Mouse (Mus musculus) kidney, adult 2 months (tissue): ENCODE measurements around the gene Higd1b. TPM values are rescaled to one million over a fixed set of nuclear protein-coding genes. Genes with fewer than 3 reads are reported as not detected.

Experiments
- DNase-seq: peaks from one replicate; pipeline ENCODE4 v3.0.0; 2021
- H3K27ac ChIP-seq: fragments of 200-500 bp; 2 replicates; pipeline ENCODE4 v1.5.1; 2012; ENCODE audit warnings: low read depth, low read length, control low read depth, inconsistent platforms; ENCODE audit not compliant: insufficient read depth
- H3K27me3 ChIP-seq: fragments of 200-500 bp; replicated peaks from 2 replicates; pipeline ENCODE4 v1.6.1; 2012; ENCODE audit warnings: mild to moderate bottlenecking, moderate library complexity, low read length, inconsistent platforms; ENCODE audit not compliant: control insufficient read depth, insufficient read depth
- H3K36me3 ChIP-seq: fragments of 200-500 bp; 2 replicates; pipeline ENCODE4 v1.6.1; 2012; ENCODE audit warnings: mild to moderate bottlenecking, moderate library complexity, low read length, inconsistent platforms; ENCODE audit not compliant: control insufficient read depth, insufficient read depth
- H3K4me1 ChIP-seq: fragments of 200-500 bp; 2 replicates; pipeline ENCODE4 v1.6.1; 2011; ENCODE audit warnings: low read length; ENCODE audit not compliant: control insufficient read depth, insufficient read depth
- H3K4me3 ChIP-seq: fragments of 200-500 bp; 2 replicates; pipeline ENCODE4 v1.5.1; 2011; ENCODE audit warnings: mild to moderate bottlenecking, low read depth, low read length, control low read depth; ENCODE audit not compliant: insufficient read depth
- CTCF ChIP-seq: fragments of 200-500 bp; conservative IDR thresholded peaks from 2 replicates; pipeline ENCODE4 v1.5.1; 2011; ENCODE audit warnings: low read depth, mild to moderate bottlenecking, control low read depth, low read length, moderate library complexity, mixed read lengths; ENCODE audit not compliant: insufficient read depth, insufficient read length
- POLR2A ChIP-seq: fragments of 200-500 bp; IDR thresholded peaks from one replicate; pipeline ENCODE4 v1.6.1; 2011; ENCODE audit warnings: low read depth, low read length, control low read depth
- WGBS: fragments of 180-500 bp; shearing (Covaris S2); methylation state at CpG from one replicate; pipeline ENCODE4 v1.1.7; 2018; 5-methylcytosine and 5-hydroxymethylcytosine counted together
- polyA plus RNA-seq: library from polyadenylated mRNA; depleted of rRNA; stranded (reverse); fragments of >200 nt; gene quantifications from 2 replicates; pipeline ENCODE4 v1.2.3, GENCODE M21; 2012

The Higd1b gene
- polyA plus RNA-seq, 1 experiment, result 4.1 TPM

GRCm38 (mm10) chr11:102814881-102815280 is 20.8 kb upstream of the Higd1b start:
- peaks cover 15% of the 10 kb centered on the region for H3K27me3 ChIP-seq
- no peak overlapping the region for H3K27ac ChIP-seq
- no peaks in the 10 kb centered on the region for H3K36me3 ChIP-seq
- TF ChIP-seq POLR2A, result no peak
- no peak for TF ChIP-seq CTCF
- no peak for DNase-seq
- H3K4me1 ChIP-seq, result peaks cover 2% of the 10 kb centered on the region; the same call in 1 of the 2 replicates
- H3K4me3 ChIP-seq, result no peak overlapping the region

DNA sequence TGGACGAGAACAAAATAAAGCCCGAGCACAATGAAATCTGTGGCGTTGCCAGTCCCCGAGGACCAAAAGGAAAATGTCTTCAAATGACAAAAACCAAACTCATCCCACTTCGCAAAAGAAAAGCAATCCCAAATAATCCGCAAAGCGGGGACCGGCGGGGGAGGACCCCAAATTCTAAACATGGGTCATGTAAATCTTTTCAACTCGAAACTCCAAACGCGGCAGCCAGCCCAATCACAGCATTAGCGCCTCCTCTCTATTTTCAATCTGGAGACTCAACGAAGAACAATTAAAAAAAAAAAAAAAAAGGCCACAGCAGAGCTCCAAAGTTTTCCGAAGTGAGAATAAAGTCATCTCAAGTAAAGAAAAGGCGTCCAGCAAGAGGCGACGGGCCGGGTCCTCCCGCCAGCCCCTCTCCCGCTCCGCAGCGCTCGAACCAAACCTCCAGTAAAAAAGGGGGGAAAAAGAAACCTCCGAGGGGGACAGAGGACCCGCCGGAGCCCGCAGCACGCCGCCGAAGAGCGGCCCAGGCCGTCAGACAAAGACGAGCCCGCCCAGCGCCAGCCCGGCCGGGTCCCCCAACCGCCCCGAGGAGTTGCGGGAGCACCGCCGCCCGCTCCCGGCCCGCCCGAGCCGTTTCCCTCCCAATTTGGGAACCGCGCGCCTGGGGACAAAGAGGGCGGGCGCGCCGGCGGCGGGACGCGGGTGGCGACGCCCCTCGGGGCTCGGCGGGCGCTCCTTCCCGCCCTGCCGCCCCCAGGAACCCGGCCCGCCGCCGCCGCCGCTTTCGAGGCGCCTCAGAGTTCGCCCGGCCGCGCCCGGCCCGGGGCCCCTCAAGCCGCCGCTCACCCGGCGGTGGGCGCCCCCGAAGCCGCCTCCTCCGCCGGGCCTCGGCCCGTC is 17.3 kb upstream of the Higd1b start:
- DNase-seq, result peak; percentile 29
- WGBS, result 5% methylated on average over 82 of the region's 92 CpGs
- H3K27me3 ChIP-seq, result peaks cover 15% of the 10 kb centered on the region
- no peak for TF ChIP-seq CTCF
- TF ChIP-seq POLR2A, result no peak
- peak overlapping the region; percentile 73 for H3K4me3 ChIP-seq
- H3K4me1 ChIP-seq, result peaks cover 2% of the 10 kb centered on the region; the same call in 1 of the 2 replicates
- H3K27ac ChIP-seq, result no peak overlapping the region; the same call in 1 of the 2 replicates
- no peaks in the 10 kb centered on the region for H3K36me3 ChIP-seq

GRCm38 (mm10) chr11:102819021-102819782 is 16.4 kb upstream of the Higd1b start, which contains the start of gene Gjc1:
Gene Gjc1 (minus strand): TSS chr11:102819700.
- Histone ChIP-seq H3K27me3 (peaks cover 15% of the 10 kb centered on the region), H3K4me1 (peaks cover 2% of the 10 kb centered on the region; the same call in 1 of the 2 replicates), H3K4me3 (peak within 1 kb of the TSS; percentile 73), H3K27ac (peak within 1 kb of the TSS; percentile 37), H3K36me3 (no peaks in the 10 kb centered on the region)
- TF ChIP-seq POLR2A, result no peak
- under 1% methylated on average over 94 of the region's 97 CpGs for WGBS
- DNase-seq, result peak; percentile 56

DNA sequence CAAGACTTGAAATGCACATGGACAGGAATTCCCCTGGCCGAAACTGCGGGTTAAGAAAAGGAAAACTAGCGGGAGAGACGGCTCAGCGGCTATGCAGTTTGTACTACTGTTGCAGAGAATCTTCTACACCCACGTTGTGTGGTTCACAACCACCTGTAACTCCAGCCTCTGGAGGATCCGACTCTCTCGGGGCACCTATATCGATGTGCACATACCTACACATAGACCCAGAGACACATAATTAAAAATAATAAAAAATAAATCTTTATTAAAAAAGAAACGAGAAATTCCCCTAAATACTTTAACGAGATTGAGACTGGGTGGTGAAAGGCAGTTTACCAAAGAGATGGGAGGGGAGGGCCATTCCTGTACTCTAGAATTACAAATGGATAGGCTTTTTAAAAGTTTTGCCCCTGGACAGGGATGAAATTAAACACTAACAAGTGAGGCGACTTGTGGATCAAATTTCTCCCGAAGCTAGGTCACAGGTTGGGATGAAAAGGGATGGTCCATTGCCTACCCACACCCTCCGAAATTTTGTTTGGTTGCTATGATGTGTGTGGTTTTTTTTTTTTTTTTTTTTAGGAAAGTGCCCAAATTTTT is 15.8 kb upstream of the Higd1b start:
- WGBS, result 16% methylated on average over 14 of the region's 14 CpGs
- no peak for TF ChIP-seq CTCF
- TF ChIP-seq POLR2A, result no peak
- no peak for DNase-seq
- Histone ChIP-seq H3K36me3 (no peaks in the 10 kb centered on the region), H3K27me3 (peaks cover 15% of the 10 kb centered on the region), H3K27ac (no peak overlapping the region), H3K4me3 (peak overlapping the region; percentile 73), H3K4me1 (peaks cover 2% of the 10 kb centered on the region; the same call in 1 of the 2 replicates)

DNA sequence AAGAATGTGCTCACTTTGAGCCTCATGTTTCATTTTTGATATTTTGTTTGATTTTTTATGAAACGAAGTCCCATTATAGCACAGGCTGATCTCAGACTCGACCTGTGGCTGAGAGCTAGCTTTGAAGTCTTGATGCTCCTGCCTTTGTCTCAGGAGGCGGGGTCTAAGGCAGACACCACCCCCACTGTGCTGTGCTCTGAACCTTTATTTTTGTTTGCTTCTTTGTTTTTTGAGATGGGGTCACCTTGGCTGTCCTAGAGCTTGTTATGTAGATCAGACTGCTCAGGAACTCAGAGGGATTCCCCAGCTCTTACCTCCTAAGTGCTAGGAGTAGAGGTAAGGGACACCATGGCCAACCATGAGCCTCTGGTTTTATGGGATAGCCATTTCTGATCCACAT is 15.2 kb upstream of the Higd1b start:
- Histone ChIP-seq H3K27me3 (peaks cover 15% of the 10 kb centered on the region), H3K4me1 (peaks cover 2% of the 10 kb centered on the region; the same call in 1 of the 2 replicates), H3K27ac (no peak overlapping the region), H3K4me3 (no peak overlapping the region), H3K36me3 (no peaks in the 10 kb centered on the region)
- TF ChIP-seq POLR2A, result no peak
- no peak for TF ChIP-seq CTCF
- no peak for DNase-seq
- 51% methylated on average over 3 of the region's 3 CpGs for WGBS

DNA sequence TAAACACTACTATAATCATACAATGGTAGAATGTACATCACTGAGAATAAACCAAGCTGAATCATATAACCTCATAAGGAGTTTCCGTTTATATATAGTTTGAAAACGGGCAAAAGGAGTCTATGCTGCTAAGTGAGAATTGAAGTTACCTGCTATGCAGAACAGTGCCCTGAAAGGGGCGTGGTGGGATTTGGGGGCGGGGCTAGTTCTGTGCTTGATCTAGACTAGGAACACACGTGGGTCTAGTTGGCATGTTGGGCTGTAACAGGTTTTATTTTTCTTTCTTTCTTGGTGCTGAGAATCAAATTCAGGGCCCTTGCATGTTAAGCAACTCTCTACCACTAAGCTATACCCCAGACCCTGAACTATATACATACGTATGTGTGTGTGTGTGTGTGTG is 14.4 kb upstream of the Higd1b start:
- no peaks in the 10 kb centered on the region for H3K36me3 ChIP-seq

More for the DNA sequence above, 14.4 kb upstream of the Higd1b start:
- Histone ChIP-seq H3K27me3 (peaks cover 15% of the 10 kb centered on the region), H3K4me3 (no peak overlapping the region), H3K4me1 (peaks cover 2% of the 10 kb centered on the region; the same call in 1 of the 2 replicates), H3K27ac (no peak overlapping the region)
- no peak for DNase-seq
- 69% methylated on average over 6 of the region's 6 CpGs for WGBS
- TF ChIP-seq POLR2A (no peak), CTCF (no peak)
